Mouse (Mus musculus): Measurements from ENCODE around the gene Sall1. TPM values are rescaled to one million over a fixed set of nuclear protein-coding genes. Genes with fewer than 3 reads are reported as not detected.

Sall1 gene
- total RNA-seq, 2 experiments from 2014 or later, result 11.5 to 11.6 TPM

GRCm38 (mm10) chr8:88983468-88983867, 60.5 kb downstream of the Sall1 start:
- H3K4me3 ChIP-seq, result no peak overlapping the region
- no peak overlapping the region for H3K27ac ChIP-seq
- intact Hi-C loops (cut with DNase I), result no loop called here
- DNase-seq (ENCODE audit: extremely low spot score in 1 of 2, low spot score in 2 of 2), result no peak
- no peak for TF ChIP-seq CTCF (IDR thresholded peaks at IDR 0.05)

Small RNA genes within 50 kb of the gene (microRNA-seq; reads per million reads assigned to microRNA genes)
- gene Mir8110, result 0 reads per million in 2 experiments

Measured in left cerebral cortex, adult 2 months (tissue).